Mouse (Mus musculus): ENCODE measurements at regions not wholly inside any gene's neighbourhood (a gene's known extent, or its start where the extent isn't known, plus 50 kb on each side); places are given as distances from the start of the nearest gene placed in this dataset.

DNA sequence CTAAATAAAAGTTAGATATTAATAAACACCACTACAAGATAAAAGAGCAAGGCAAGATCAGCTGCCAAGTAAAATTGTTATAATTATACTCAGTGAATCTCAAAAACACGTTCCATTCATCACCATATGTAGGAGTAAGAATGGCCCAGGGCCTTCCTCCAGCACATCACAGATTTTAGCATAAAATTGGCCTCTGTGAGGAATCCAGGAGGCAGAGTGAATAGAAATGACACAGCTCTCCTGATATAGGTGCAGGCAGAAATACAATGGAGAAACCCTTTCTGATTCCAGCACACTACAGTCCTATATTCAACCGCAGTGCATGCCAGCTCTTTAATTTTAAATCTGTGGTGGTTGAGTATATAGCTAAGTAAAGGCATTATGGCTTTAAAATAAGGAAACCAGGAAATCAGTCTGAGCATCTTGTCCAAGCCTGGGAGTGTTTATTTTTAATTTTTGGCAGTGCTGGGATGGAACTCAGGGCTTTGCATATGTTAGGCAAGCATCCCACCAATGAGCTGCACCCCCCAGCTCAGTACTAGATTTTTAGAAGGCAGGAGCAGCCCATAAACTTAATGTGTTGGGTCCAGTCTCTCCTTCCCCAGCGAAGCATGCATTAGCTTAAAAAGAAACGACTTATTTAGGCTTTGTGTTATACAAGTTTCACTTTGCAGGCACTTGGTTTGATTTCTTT lies 158.3 kb upstream of the Ptprz1 start:
- TF ChIP-seq CTCF (IDR thresholded peaks at IDR 0.05; ENCODE audit: control insufficient read depth, insufficient read depth, insufficient replicate concordance, low read depth, low read length) (no peak), POLR2A (IDR thresholded peaks at IDR 0.05; ENCODE audit: control insufficient read depth, low read depth, low read length) (no peak)

Measured in testis, adult 2 months (tissue).